8 mouse cellular contexts compared by ENCODE assay signal in the genomic region with DNA sequence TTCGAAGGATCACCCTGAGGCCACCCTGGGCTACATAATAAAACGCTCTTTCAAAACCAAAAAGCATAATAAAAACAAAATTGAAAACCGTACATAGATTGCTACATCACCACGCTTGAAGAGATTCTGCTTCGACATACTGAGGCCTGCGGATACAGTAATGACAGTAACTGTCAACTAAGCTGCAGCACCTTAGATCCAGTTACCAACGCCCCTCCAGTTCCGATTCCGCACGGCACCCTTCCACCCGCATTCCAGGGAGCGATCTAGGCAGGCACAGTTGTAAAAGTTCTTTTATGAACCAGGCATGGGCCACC. TPM values are rescaled to one million over a fixed set of nuclear protein-coding genes. Genes with fewer than 3 reads are reported as not detected.
DNase-seq lines count a peak whose midpoint lies in the region; ATAC-seq and TF ChIP-seq lines count a peak whose summit lies in the region.

No protein-coding gene starts in this region.

- H3K4me1 ChIP-seq in testis, adult 2 months (ENCODE audit: control insufficient read depth, insufficient read depth, low read length) = peaks cover 3% of the 10 kb centered on the region
- H3K4me1 ChIP-seq in limb, embryonic 14.5 days (ENCODE audit: control insufficient read depth, insufficient read depth, low read length) = peaks cover 7% of the 10 kb centered on the region; the same call in 1 of the 2 replicates
- H3K4me1 ChIP-seq in stomach, embryonic 16.5 days (ENCODE audit: control insufficient read depth, insufficient read depth, low read length) = peaks cover 5% of the 10 kb centered on the region

- peak; percentile 7 for DNase-seq in cerebellum, adult 11 months
- no peak for DNase-seq in testis, postnatal 14 days (ENCODE audit: low spot score)
- no peak for DNase-seq in limb, embryonic 14.5 days (ENCODE audit: low spot score)
- DNase-seq in urinary bladder, adult 18-20 months (ENCODE audit: low spot score in 2 of 2) = no peak
- DNase-seq in layer of hippocampus, adult 9-10 months (ENCODE audit: low spot score) = no peak

- H3K27me3 ChIP-seq in testis, adult 2 months (ENCODE audit: control insufficient read depth, insufficient read depth, low read length) = no peaks in the 10 kb centered on the region
- no peaks in the 10 kb centered on the region for H3K27me3 ChIP-seq in limb, embryonic 14.5 days (ENCODE audit: control insufficient read depth, insufficient read depth, low read length)
- no peaks in the 10 kb centered on the region for H3K27me3 ChIP-seq in stomach, embryonic 16.5 days (ENCODE audit: control insufficient read depth, insufficient read depth, low read length)

- H3K36me3 ChIP-seq in testis, adult 2 months (ENCODE audit: control insufficient read depth, insufficient read depth, low read length) = no peaks in the 10 kb centered on the region
- H3K36me3 ChIP-seq in limb, embryonic 14.5 days (ENCODE audit: control insufficient read depth, insufficient read depth, low read length) = peaks cover 18% of the 10 kb centered on the region
- H3K36me3 ChIP-seq in stomach, embryonic 16.5 days (ENCODE audit: control insufficient read depth, insufficient read depth, low read length) = peaks cover 8% of the 10 kb centered on the region; the same call in 1 of the 2 replicates

- H3K9me3 ChIP-seq in limb, embryonic 14.5 days (ENCODE audit: control insufficient read depth, low read length) = no peaks in the 10 kb centered on the region
- H3K9me3 ChIP-seq in stomach, embryonic 16.5 days (replicated peaks; ENCODE audit: control insufficient read depth, low read length) = no peaks in the 10 kb centered on the region

- TF ChIP-seq POLR2A in testis, adult 2 months (IDR thresholded peaks at IDR 0.05; ENCODE audit: control insufficient read depth, low read depth, low read length) = no peak; the same call in 1 of the 2 replicates
- TF ChIP-seq POLR2A in limb, embryonic 14.5 days (IDR thresholded peaks at IDR 0.05; ENCODE audit: borderline replicate concordance, extremely low read depth, insufficient read depth, insufficient read length) = no peak

- no peak for TF ChIP-seq CTCF in testis, adult 2 months (IDR thresholded peaks at IDR 0.05; ENCODE audit: control insufficient read depth, insufficient read depth, insufficient replicate concordance, low read depth, low read length)

- peak overlapping the region; percentile 94 for H3K9ac ChIP-seq in limb, embryonic 14.5 days (ENCODE audit: low read depth, low read length, severe bottlenecking)
- H3K9ac ChIP-seq in stomach, embryonic 16.5 days (ENCODE audit: low read length) = peak overlapping the region; percentile 94

- 2% methylated on average over 12 of the region's 12 CpGs for WGBS in limb, embryonic 14.5 days
- WGBS in stomach, embryonic 16.5 days = 3% methylated on average over 12 of the region's 12 CpGs

- peak overlapping the region; percentile 94 for H3K4me3 ChIP-seq in testis, adult 2 months (ENCODE audit: control insufficient read depth, low read depth, low read length)
- peak overlapping the region; percentile 87 for H3K4me3 ChIP-seq in limb, embryonic 14.5 days (replicated peaks; ENCODE audit: low read length)
- peak overlapping the region; percentile 77 for H3K4me3 ChIP-seq in stomach, embryonic 16.5 days (replicated peaks; ENCODE audit: low read length)

- ATAC-seq in cerebellum, adult (ENCODE audit: insufficient number of reproducible peaks, low FRiP score, low TSS enrichment) = no peak; the same call in 1 of the 2 replicates
- ATAC-seq in limb, embryonic 14.5 days (ENCODE audit: low FRiP score, low read depth) = no peak
- ATAC-seq in stomach, embryonic 16.5 days (ENCODE audit: insufficient read depth, low FRiP score) = no peak

- H3K4me2 ChIP-seq in limb, embryonic 14.5 days (replicated peaks; ENCODE audit: low read depth, low read length, severe bottlenecking) = peak overlapping the region; percentile 62
- H3K4me2 ChIP-seq in stomach, embryonic 16.5 days (ENCODE audit: low read depth, low read length) = peak overlapping the region; percentile 57

- H3K27ac ChIP-seq in testis, adult 2 months (ENCODE audit: control insufficient read depth, insufficient read depth, low read depth, low read length) = peak overlapping the region; percentile 87
- H3K27ac ChIP-seq in limb, embryonic 14.5 days (replicated peaks; ENCODE audit: low read depth, low read length) = peak overlapping the region; percentile 90
- peak overlapping the region; percentile 94 for H3K27ac ChIP-seq in stomach, embryonic 16.5 days (ENCODE audit: low read length)

RNA-seq across cellular contexts. Expression of a gene that starts 0.7 kb away (rescaled TPM):
- 4.0 and 4.6 TPM in 2 replicates for polyA plus RNA-seq in testis, adult 2 months (2012; rRNA removed)
- 8.9 and 11.3 TPM in 2 replicates for polyA plus RNA-seq in limb, embryonic 14.5 days (2012; rRNA removed)
- polyA plus RNA-seq in limb, embryonic 14.5 days (2014; fragmentation: Nextera tagmentation; extraction: Ambion mirVana) = 30.2 and 33.7 TPM in 2 replicates
- 11.8 and 14.6 TPM in 2 replicates for polyA plus RNA-seq in stomach, embryonic 16.5 days (2015; fragmentation: Nextera tagmentation; extraction: Ambion mirVana)
